Mouse (Mus musculus) gastrocnemius, postnatal 14 days (tissue): ENCODE data around the gene E2f3. TPM values are rescaled to one million over a fixed set of nuclear protein-coding genes. Genes with fewer than 3 reads are reported as not detected.

Experiments
- total RNA-seq, 2 experiments: library from RNA; stranded (reverse); gene quantifications; 2 replicates each; pipeline ENCODE4 v1.2.3; 2021

The E2f3 gene
- total RNA-seq, 2 experiments from 2014 or later, result 7.9 to 11.0 TPM

Other genes starting within 250 kb of the E2f3 start
- 10 to 100 TPM; 25.0 to 28.2 TPM for gene Cdkal1, start 130.4 kb downstream of the E2f3 start, total RNA-seq
- 1 to 10 TPM; 2.9 to 5.3 TPM for gene Mboat1, start 150.4 kb upstream of the E2f3 start, total RNA-seq